Comparison of ENCODE assay signal across 28 mouse cellular contexts in the genomic region with DNA sequence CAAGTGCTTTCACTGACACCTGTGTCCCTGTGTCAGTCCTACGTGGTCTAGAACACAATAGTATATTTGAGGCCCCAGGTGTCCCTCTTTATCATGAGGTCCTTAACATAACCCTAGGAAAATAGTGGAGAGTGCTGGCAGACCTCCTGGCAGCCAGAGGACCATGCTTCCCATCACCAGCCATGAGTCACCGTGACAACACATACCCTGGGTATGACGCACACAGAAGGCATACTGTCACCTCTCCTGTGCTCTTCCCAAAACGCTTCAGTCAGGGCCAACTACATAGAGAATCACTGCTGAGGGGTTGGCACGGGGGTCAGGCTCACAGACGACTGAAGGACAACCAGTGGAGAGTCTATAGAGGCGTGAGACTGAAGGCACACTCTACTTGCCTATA. TPM values are rescaled to one million over a fixed set of nuclear protein-coding genes. Genes with fewer than 3 reads are reported as not detected.
DNase-seq lines count a peak whose midpoint lies in the region; ATAC-seq and TF ChIP-seq lines count a peak whose summit lies in the region.
"Had no signal": no experiment of that assay in that cellular context is flagged by ENCODE, and none has a peak within 500 bp of the region (broad histone marks: within the 10 kb centered on the region; RNA-seq: fewer than 3 reads in every experiment).

No protein-coding gene starts in this region.

- H3K9ac ChIP-seq in heart, postnatal 0 days (replicated peaks; ENCODE audit: low read depth, low read length), result no peak overlapping the region
- no peak overlapping the region for H3K9ac ChIP-seq in heart, embryonic 11.5 days (ENCODE audit: low read depth, low read length)
- H3K9ac ChIP-seq: embryonic facial prominence, embryonic 12.5 days; forebrain, embryonic 12.5 days; forebrain, postnatal 0 days; heart, embryonic 13.5 days; hindbrain, embryonic 12.5 days had no signal

- ATAC-seq in heart, postnatal 0 days (ENCODE audit: insufficient read depth, low read depth), result no peak
- no peak for ATAC-seq in heart, embryonic 11.5 days (replicated peaks; ENCODE audit: insufficient number of reproducible peaks, low FRiP score, low TSS enrichment)
- ATAC-seq: activated CD4-positive, CD25-positive, alpha-beta regulatory T cell, adult 4 months; CD4-positive, CD25-positive, alpha-beta regulatory T cell, adult 4 months; forebrain, postnatal 0 days; hindbrain, embryonic 16.5 days; inflammation-experienced regulatory T-cells, adult 6 months; intestine, postnatal 0 days; Patski had no signal

- DNase-seq in heart, postnatal 0 days (ENCODE audit: low spot score), result no peak
- peak; percentile 62 for DNase-seq in Muller cell, postnatal 12 days (ENCODE audit: inconsistent ontology term)
- peak; percentile 51 for DNase-seq in adrenal gland, postnatal 10 days
- no peak for DNase-seq in retina, postnatal 1 day
- no peak for DNase-seq in thymus, postnatal 25 days
- DNase-seq in layer of hippocampus, postnatal 25 days (ENCODE audit: extremely low spot score in 1 of 2, low spot score in 1 of 2), result no peak
- DNase-seq: cerebellum, adult 11-12 months; cerebellum, adult 9-10 months; cerebellum, postnatal 25 days; forebrain, postnatal 0 days; gastrocnemius, adult 2 months; gastrocnemius, postnatal 25 days; heart, postnatal 10 days; heart, postnatal 4 days had no signal

- H3K4me3 ChIP-seq in heart, postnatal 0 days (ENCODE audit: low read depth, low read length), result no peak overlapping the region
- no peak overlapping the region for H3K4me3 ChIP-seq in heart, embryonic 11.5 days (ENCODE audit: low read depth, low read length)
- H3K4me3 ChIP-seq in embryonic fibroblast, embryonic 13.5 days (ENCODE audit: insufficient read depth, low read length), result no peak overlapping the region
- H3K4me3 ChIP-seq: embryonic facial prominence, embryonic 12.5 days; forebrain, embryonic 12.5 days; gastrocnemius, adult 2 months; heart, embryonic 13.5 days; hindbrain, embryonic 12.5 days had no signal

- H3K9me3 ChIP-seq in heart, postnatal 0 days (replicated peaks; ENCODE audit: control insufficient read depth, low read length), result no peaks in the 10 kb centered on the region
- H3K9me3 ChIP-seq in heart, embryonic 11.5 days (replicated peaks; ENCODE audit: control insufficient read depth, low read length), result no peaks in the 10 kb centered on the region
- H3K9me3 ChIP-seq: embryonic facial prominence, embryonic 12.5 days; forebrain, embryonic 12.5 days; G1E; heart, embryonic 13.5 days; hindbrain, embryonic 12.5 days had no signal

- H3K4me1 ChIP-seq in heart, postnatal 0 days (ENCODE audit: control insufficient read depth, insufficient read depth), result 0 out of 2 replicates have a peak, but pooled peaks cover 6% of the 10 kb centered on the region
- peaks cover 4% of the 10 kb centered on the region; the same call in 1 of the 2 replicates for H3K4me1 ChIP-seq in heart, embryonic 11.5 days (ENCODE audit: control insufficient read depth, insufficient read depth, low read length)
- 0 out of 2 replicates have a peak, but pooled peaks cover 5% of the 10 kb centered on the region for H3K4me1 ChIP-seq in embryonic fibroblast, embryonic 13.5 days (ENCODE audit: control insufficient read depth, insufficient read depth, low read length)

- no peak for TF ChIP-seq CTCF in heart, postnatal 0 days (IDR thresholded peaks at IDR 0.05; ENCODE audit: low read depth)
- TF ChIP-seq CTCF in embryonic fibroblast, embryonic 13.5 days (IDR thresholded peaks at IDR 0.05; ENCODE audit: borderline replicate concordance, insufficient read depth, low read length), result no peak

- H3K4me2 ChIP-seq in heart, postnatal 0 days (ENCODE audit: low read depth, low read length), result no peak overlapping the region
- no peak overlapping the region for H3K4me2 ChIP-seq in heart, embryonic 11.5 days
- H3K4me2 ChIP-seq: embryonic facial prominence, embryonic 12.5 days; forebrain, embryonic 12.5 days; heart, embryonic 13.5 days; hindbrain, embryonic 12.5 days had no signal

- no peak for TF ChIP-seq POLR2A in embryonic fibroblast, embryonic 13.5 days (IDR thresholded peaks at IDR 0.05; ENCODE audit: low read depth, low read length)

- H3K27ac ChIP-seq in heart, postnatal 0 days (ENCODE audit: low read depth), result peak overlapping the region; percentile 3; the same call in 1 of the 2 replicates
- no peak overlapping the region for H3K27ac ChIP-seq in heart, embryonic 11.5 days (ENCODE audit: low read depth, low read length)
- peak overlapping the region; percentile 30; the same call in 1 of the 2 replicates for H3K27ac ChIP-seq in embryonic fibroblast, embryonic 13.5 days (ENCODE audit: insufficient read depth, low read length)
- H3K27ac ChIP-seq: embryonic facial prominence, embryonic 12.5 days; forebrain, embryonic 12.5 days; gastrocnemius, adult 2 months; heart, embryonic 13.5 days; hindbrain, embryonic 12.5 days had no signal

- WGBS in heart, postnatal 0 days, result 61% methylated on average over 7 of the region's 7 CpGs
- WGBS in heart, embryonic 11.5 days (ENCODE audit: insufficient replicate concordance), result 78% methylated on average over 7 of the region's 7 CpGs

- no peak for TF ChIP-seq EP300 in heart, postnatal 0 days (IDR thresholded peaks at IDR 0.05; ENCODE audit: low read depth)

- no peaks in the 10 kb centered on the region for H3K27me3 ChIP-seq in heart, postnatal 0 days (ENCODE audit: control insufficient read depth, insufficient read depth, low read length)
- no peaks in the 10 kb centered on the region for H3K27me3 ChIP-seq in heart, embryonic 11.5 days (ENCODE audit: control insufficient read depth, insufficient read depth, low read length)
- H3K27me3 ChIP-seq: embryonic facial prominence, embryonic 12.5 days; Patski had no signal

- no peaks in the 10 kb centered on the region for H3K36me3 ChIP-seq in heart, postnatal 0 days (replicated peaks; ENCODE audit: control insufficient read depth, insufficient read depth, low read length)
- H3K36me3 ChIP-seq in heart, embryonic 11.5 days (ENCODE audit: control insufficient read depth, insufficient read depth, low read length), result no peaks in the 10 kb centered on the region
- H3K36me3 ChIP-seq: embryonic facial prominence, embryonic 12.5 days; forebrain, embryonic 12.5 days; G1E; heart, embryonic 13.5 days; hindbrain, embryonic 12.5 days had no signal

RNA-seq across cellular contexts. Expression of a gene that starts 4.7 kb away (rescaled TPM):
- 106 and 138 TPM in 2 replicates for total RNA-seq in heart, postnatal 0 days (2014; rRNA removed; ENCODE audit: low replicate concordance)
- polyA plus RNA-seq in heart, postnatal 0 days (2015; fragmentation: Nextera tagmentation; extraction: Ambion mirVana), result 80.1 and 82.0 TPM in 2 replicates
- 48.4 and 50.6 TPM in 2 replicates for polyA plus RNA-seq in heart, embryonic 11.5 days (2014; fragmentation: Nextera tagmentation; extraction: Ambion mirVana)
- 10 to 100 TPM; 70.8 to 78.5 TPM for total RNA-seq in adrenal gland, postnatal 10 days (2021)
- 15.8 and 16.5 TPM in 2 replicates for polyA plus RNA-seq in embryonic fibroblast, embryonic 13.5 days (2011; ENCODE audit: insufficient read length, low read depth, missing spikeins)
- total RNA-seq in layer of hippocampus, postnatal 25 days (2021), result 10 to 100 TPM; 45.6 to 45.8 TPM

RNA-seq across cellular contexts. Expression of a gene that starts 9.0 kb away (rescaled TPM):
- total RNA-seq in heart, postnatal 0 days (2014; rRNA removed; ENCODE audit: low replicate concordance), result 56.3 and 305 TPM in 2 replicates
- polyA plus RNA-seq in heart, postnatal 0 days (2015; fragmentation: Nextera tagmentation; extraction: Ambion mirVana), result 41.3 and 53.5 TPM in 2 replicates
- polyA plus RNA-seq in heart, embryonic 11.5 days (2014; fragmentation: Nextera tagmentation; extraction: Ambion mirVana), result 388 and 445 TPM in 2 replicates
- total RNA-seq in adrenal gland, postnatal 10 days (2021), result 10 to 100 TPM in 1 of 2 experiments, 1 to 10 TPM in 1; 1.4 to 12.9 TPM
- 203 and 419 TPM in 2 replicates for polyA plus RNA-seq in embryonic fibroblast, embryonic 13.5 days (2011; ENCODE audit: insufficient read length, low read depth, missing spikeins)
- 1 to 10 TPM in 1 of 2 experiments, under 1 TPM in 1; 0.32 to 1.2 TPM for total RNA-seq in layer of hippocampus, postnatal 25 days (2021)
- total RNA-seq: granulocyte monocyte progenitor cell, adult 5-6 weeks had no signal
- polyA plus RNA-seq: activated CD4-positive, CD25-positive, alpha-beta regulatory T cell, adult 4 months; G1E had no signal

RNA-seq across cellular contexts. Expression of a gene that starts 18.8 kb away (rescaled TPM):
- total RNA-seq in heart, postnatal 0 days (2014; rRNA removed; ENCODE audit: low replicate concordance), result 26.1 and 27.4 TPM in 2 replicates
- polyA plus RNA-seq in heart, postnatal 0 days (2015; fragmentation: Nextera tagmentation; extraction: Ambion mirVana), result 4.0 and 4.3 TPM in 2 replicates
- polyA plus RNA-seq in heart, embryonic 11.5 days (2014; fragmentation: Nextera tagmentation; extraction: Ambion mirVana), result 5.5 and 6.7 TPM in 2 replicates
- 10 to 100 TPM in 1 of 2 experiments, 1 to 10 TPM in 1; 9.7 to 11.8 TPM for total RNA-seq in adrenal gland, postnatal 10 days (2021)
- 4.4 and 5.4 TPM in 2 replicates for polyA plus RNA-seq in embryonic fibroblast, embryonic 13.5 days (2011; ENCODE audit: insufficient read length, low read depth, missing spikeins)
- 10 to 100 TPM; 17.9 to 22.1 TPM for total RNA-seq in layer of hippocampus, postnatal 25 days (2021)

RNA-seq across cellular contexts. Expression of a gene that starts 18.9 kb away (rescaled TPM):
- not detected in 2 replicates for total RNA-seq in heart, postnatal 0 days (2014; rRNA removed; ENCODE audit: low replicate concordance)
- polyA plus RNA-seq in heart, postnatal 0 days (2015; fragmentation: Nextera tagmentation; extraction: Ambion mirVana), result not detected in 2 replicates
- polyA plus RNA-seq in heart, embryonic 11.5 days (2014; fragmentation: Nextera tagmentation; extraction: Ambion mirVana), result not detected in 2 replicates
- not detected for total RNA-seq in adrenal gland, postnatal 10 days (2021)
- not detected in 2 replicates for polyA plus RNA-seq in embryonic fibroblast, embryonic 13.5 days (2011; ENCODE audit: insufficient read length, low read depth, missing spikeins)
- 1 to 10 TPM; 1.2 to 3.9 TPM for total RNA-seq in layer of hippocampus, postnatal 25 days (2021)
- total RNA-seq: forebrain, postnatal 0 days; G1E; gastrocnemius, adult 2 months; gastrocnemius, postnatal 25 days; granulocyte monocyte progenitor cell, adult 5-6 weeks had no signal
- polyA plus RNA-seq: activated CD4-positive, CD25-positive, alpha-beta regulatory T cell, adult 4 months; CD4-positive, CD25-positive, alpha-beta regulatory T cell, adult 4 months; embryonic facial prominence, embryonic 12.5 days; forebrain, embryonic 12.5 days; forebrain, postnatal 0 days; G1E; heart, embryonic 13.5 days; hindbrain, embryonic 12.5 days; hindbrain, embryonic 16.5 days; inflammation-experienced regulatory T-cells, adult 6 months; intestine, postnatal 0 days; Patski had no signal

RNA-seq across cellular contexts. Expression of a gene that starts 27.0 kb away (rescaled TPM):
- 86.6 and 132 TPM in 2 replicates for total RNA-seq in heart, postnatal 0 days (2014; rRNA removed; ENCODE audit: low replicate concordance)
- polyA plus RNA-seq in heart, postnatal 0 days (2015; fragmentation: Nextera tagmentation; extraction: Ambion mirVana), result 82.3 and 89.1 TPM in 2 replicates
- polyA plus RNA-seq in heart, embryonic 11.5 days (2014; fragmentation: Nextera tagmentation; extraction: Ambion mirVana), result 132 and 134 TPM in 2 replicates
- 10 to 100 TPM; 80.6 to 88.5 TPM for total RNA-seq in adrenal gland, postnatal 10 days (2021)
- 65.2 and 69.7 TPM in 2 replicates for polyA plus RNA-seq in embryonic fibroblast, embryonic 13.5 days (2011; ENCODE audit: insufficient read length, low read depth, missing spikeins)
- 10 to 100 TPM; 53.1 to 57.9 TPM for total RNA-seq in layer of hippocampus, postnatal 25 days (2021)

Comparison
In these comparisons a context has a peak if more than half of its experiments do, and no peak if none do; other contexts are left out.
1. DNase-seq: peak in Muller cell, postnatal 12 days (single experiment) and adrenal gland, postnatal 10 days (single experiment); none in heart, postnatal 0 days (single experiment), retina, postnatal 1 day (single experiment), thymus, postnatal 25 days (single experiment) and layer of hippocampus, postnatal 25 days (0 of 2).